Mouse (Mus musculus): ENCODE measurements around the gene Blzf1.

- no peak for TF ChIP-seq CEBPB (IDR thresholded peaks at IDR 0.05; ENCODE audit: low read depth)
- no peak for TF ChIP-seq MAX (IDR thresholded peaks at IDR 0.05)
- TF ChIP-seq CTCF (IDR thresholded peaks at IDR 0.05; ENCODE audit: control insufficient read depth, insufficient read depth, insufficient read length): no peak
- TF ChIP-seq USF1 (IDR thresholded peaks at IDR 0.05; ENCODE audit: low read depth): no peak
- no peak for TF ChIP-seq MYOD1 (IDR thresholded peaks at IDR 0.05; ENCODE audit: control insufficient read depth, insufficient read length, low read depth)
- TF ChIP-seq MYOG (IDR thresholded peaks at IDR 0.05; ENCODE audit: control insufficient read depth, extremely low read depth, insufficient read length): no peak
- TF ChIP-seq FOSL1 (IDR thresholded peaks at IDR 0.05; ENCODE audit: insufficient read depth, low read length, poor library complexity, severe bottlenecking): no peak
Observed at GRCm38 (mm10) chr1:164296473-164296872, 10.8 kb downstream of the Blzf1 start.

Data from C2C12 (cell line).